Mouse (Mus musculus) c-Kit-negative CD71-positive TER-119-positive erythroid progenitor cells, embryonic 14.5 days (primary cell): ENCODE results near the gene Fbll1.
A peak's percentile ranks its signal among the peaks of the same experiment; 100 is the strongest.

Experiments
- DNase-seq: peaks from one replicate; pipeline ENCODE4 v3.0.0-alpha.2; 2013; ENCODE audit warnings: low read depth, low spot score

Fbll1 gene

DNA sequence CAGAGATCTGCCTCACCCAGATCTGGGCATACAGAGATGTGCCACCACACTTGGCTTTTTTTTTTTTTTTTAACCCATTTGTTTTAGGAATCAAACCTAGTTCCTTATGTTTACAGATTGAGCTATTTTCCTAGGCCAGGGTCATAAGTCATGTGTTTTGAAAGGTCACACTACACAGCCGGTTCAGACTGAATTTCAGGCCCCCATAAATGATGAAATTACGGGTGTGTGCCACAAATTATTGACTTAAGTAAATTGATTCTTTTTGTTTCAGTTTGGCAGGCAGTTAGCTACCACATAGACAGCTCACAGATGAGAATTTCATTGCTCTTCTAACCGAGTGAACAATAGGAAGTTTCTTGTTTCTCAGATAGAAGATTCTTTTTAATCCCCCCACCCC lies 14.7 kb downstream of the Fbll1 start:
- DNase-seq, result no peak

DNA sequence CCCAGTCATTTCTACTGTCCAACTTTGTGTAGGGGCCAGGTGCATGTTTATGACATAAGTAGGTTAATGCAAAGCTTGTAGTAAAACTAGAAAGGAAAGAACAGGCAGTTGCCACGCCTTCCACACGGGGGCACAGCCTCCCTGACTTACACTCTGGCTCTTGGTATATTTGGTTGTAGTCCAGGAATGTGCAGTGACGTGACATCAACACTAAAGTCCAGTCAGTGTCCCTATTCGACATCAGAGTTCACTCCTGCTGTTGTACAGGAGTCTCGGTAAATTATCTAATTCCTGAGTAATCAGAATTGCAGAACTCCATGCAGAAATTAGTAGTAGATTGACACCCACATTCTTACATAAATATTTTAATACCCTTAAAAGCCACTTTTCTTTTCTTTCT lies 15.6 kb downstream of the Fbll1 start:
- no peak for DNase-seq

DNA sequence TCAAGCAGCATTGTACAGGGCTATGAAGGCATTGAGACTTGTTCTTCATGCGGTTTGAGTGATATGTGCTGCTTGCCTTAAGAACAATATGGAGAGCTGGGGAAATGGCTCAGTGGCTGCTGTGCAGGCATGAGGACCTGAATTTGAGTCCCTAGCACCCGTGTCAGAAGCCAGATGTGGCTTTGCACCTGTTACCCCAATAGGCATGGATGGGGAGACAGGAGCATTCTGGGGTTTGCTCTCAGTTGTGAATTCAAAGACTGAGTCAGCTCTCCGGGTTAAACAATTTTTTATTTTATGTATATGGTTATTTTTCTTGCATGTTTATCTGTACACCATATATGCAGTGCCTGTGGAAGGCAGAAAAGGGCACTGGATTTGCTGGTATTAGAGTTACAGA lies 16.2 kb downstream of the Fbll1 start:
- DNase-seq, result no peak

DNA sequence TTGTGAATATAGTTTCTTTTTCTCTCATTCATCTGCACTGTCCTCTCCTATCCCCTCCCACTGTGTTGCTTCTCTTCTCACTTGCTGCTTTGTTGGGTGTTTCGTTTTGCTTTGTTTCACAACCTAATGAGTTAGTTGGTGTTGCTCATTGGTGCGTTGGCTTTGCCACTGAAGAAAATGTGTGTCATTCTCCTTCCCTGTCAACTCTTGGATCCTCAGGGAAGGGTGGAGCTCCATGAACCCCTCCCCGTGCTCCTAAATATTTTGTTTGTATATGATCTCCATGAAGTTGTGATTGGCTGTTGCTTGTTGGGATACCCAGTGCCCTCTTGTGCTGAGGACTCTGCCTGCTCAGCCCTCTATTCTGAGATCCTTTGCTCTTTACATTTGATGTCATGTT lies 18.3 kb downstream of the Fbll1 start:
- DNase-seq, result no peak

DNA sequence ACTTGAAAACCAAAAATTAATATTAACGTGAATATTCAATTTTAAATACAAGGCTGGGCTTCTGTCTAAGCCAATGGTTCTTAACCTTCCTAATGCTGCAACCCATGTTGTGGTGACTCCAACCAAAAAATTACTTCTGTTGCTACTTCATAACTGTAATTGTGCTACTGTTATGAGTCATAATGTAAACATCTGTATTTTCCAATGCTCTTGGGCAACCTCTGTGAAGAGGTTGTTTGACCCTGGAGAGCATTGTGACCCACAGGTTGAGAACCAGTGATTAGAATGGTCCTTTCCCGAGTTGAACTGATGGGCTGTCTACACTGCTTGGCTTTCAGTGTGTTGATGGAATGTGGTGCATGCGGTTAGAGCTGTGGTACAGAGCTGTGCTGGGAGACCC lies 22.2 kb downstream of the Fbll1 start:
- DNase-seq, result no peak

DNA sequence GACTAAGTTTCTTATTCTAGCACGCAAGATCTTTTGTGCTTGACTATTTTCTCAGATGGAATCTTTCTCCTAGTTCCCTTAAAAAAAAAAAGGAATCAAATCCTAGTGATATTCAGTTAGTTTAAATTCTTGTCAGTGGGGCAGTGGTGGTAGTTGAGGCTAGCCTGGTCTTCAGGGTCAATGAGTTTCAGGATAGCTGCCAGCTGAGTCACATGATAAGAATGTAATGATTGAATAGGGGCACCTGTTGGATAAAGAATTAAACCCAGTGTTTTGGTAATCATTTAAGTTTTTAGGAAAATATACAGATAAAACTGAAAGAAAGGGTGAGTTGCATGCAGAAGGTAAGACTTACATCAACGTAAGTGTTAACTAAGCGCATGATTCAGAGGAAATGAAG lies 23.1 kb downstream of the Fbll1 start:
- no peak for DNase-seq

DNA sequence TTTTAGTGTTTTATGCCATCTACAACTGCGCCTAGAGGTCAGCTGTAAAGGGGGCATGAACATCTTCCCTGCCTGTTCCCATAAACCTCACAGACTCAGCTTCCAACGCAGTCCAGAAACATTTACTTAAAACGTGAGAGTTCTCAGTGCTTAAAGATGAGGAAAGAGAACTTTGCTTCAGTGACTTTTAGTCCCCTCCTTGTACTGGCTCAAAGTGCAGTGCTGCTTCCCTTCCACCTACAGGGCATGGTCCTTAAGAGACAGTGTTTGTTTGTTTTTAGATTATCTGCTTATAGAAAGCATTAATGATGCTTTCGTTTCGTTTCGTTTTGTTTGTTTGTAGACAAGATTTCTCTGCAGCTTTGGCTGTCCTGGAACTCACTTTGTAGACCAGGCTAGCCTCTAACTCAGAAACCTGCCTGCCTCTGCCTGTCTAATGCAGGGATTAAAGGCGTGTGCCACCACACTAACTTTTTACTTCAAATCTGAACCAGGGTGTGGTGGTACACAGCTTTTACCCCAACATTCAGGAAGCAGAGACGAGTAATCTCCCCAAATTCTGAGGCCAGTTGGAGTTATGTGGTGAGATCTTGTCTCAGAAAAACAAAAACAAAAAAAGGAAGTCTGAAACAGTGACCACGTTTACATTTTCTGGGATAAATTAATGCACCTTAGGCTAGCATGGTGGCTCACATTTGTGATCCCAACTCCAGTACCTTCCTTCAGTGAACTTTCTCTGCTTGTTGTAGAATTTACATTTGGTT lies 27.8 kb downstream of the Fbll1 start:
- no peak for DNase-seq

DNA sequence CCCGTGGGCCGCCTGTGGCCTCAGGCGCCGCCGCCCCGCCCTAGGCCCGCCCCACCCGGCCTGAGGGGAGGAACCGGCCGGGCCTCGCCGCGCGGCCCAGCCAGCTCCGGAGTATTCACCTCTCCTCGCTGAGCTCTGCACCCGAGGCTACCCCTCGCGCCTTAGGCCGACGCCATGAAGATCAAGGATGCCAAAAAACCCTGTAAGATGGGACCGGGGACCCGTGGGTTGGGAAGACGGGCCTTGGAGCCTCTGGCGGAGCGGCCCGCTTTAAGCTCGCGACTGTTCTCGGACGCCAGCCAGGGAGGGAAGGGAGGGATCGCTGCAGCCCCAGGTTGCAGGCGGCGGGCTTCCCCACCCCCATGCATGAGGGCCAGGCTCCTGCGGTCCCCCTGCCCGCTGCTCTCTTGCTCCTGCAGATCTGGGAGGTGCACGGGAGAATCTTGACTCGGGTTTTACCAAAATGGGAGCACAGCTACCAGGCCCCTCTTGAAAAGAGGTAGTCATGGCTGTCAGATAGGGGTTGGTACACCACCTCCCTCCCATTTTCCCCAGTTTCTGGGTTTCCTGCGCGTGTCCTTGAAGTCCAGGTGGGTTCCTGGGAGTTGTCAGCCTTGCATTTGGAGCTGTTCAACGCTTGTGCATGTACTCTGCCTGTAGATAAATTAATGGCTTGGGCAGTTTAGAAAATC lies 28.8 kb downstream of the Fbll1 start:
- DNase-seq, result peak; percentile 64

DNA sequence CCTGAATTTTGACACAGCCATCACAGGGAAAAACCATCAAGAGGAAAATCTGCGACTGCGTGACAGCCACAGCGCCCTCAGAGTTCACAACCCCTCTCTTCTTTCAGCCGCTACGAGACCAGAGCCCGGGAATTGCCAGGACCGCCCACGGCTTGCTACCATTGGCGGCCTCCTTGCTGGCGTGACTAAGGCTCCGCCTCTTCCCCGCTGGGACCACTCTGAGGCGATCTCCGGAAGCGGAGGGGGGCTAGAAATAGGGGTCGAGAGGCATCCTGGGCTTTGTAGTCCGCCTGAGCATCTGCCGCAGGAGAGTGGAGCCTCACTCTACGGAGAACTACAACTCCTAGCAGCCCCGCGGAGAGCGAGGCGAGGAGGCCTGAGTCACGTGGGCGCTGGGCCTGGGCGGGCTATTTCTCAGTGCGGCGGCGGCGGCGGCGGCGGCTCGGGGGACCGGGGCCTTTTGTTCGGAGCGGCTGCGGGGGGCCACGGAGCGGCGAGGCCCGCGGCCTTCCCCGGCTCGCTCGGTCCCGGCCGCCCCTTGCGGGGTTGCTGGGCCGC lies 29.4 kb downstream of the Fbll1 start, which contains the start of gene Pank3:
Gene Pank3 (plus strand): TSS at position 297 of the 558 bp plus-strand sequence.
- peak; percentile 67 for DNase-seq

DNA sequence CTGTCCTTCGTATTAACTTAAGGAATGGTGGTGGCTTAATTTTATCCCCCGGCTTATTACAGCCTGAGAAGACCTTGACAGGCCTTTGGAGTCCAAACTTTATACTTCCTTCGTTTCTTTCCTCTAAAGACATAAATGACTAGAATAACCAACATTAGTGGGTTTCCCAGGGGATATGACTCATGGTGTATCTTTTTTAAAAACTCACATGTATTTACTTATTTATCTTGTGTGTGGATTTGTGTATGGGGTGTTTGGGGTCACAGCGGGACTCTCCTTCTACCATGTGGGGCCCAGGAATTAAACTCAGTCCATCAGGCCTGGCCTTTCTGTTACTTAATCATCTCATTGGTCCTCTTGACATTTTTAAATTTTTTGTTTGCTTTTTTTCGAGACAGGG lies 31.8 kb downstream of the Fbll1 start:
- no peak for DNase-seq

DNA sequence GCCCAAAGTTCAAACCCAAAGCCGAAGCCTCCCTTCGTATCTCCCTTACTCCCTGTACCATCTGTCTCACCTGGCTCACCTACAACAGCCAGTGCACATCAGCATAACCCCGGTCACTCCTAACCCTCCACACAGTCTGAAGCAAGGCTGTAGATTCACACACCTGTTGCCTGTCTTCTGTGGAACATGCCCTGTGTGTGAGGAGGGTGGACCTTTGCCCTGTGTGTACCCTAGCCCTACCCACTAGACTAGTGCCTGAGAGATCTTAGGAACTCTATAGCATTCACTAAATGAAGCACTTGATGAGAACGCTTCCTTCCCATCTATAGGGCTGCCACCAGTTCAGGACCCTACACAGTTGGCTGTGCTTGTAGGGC lies 38.1 kb downstream of the Fbll1 start:
- no peak for DNase-seq

DNA sequence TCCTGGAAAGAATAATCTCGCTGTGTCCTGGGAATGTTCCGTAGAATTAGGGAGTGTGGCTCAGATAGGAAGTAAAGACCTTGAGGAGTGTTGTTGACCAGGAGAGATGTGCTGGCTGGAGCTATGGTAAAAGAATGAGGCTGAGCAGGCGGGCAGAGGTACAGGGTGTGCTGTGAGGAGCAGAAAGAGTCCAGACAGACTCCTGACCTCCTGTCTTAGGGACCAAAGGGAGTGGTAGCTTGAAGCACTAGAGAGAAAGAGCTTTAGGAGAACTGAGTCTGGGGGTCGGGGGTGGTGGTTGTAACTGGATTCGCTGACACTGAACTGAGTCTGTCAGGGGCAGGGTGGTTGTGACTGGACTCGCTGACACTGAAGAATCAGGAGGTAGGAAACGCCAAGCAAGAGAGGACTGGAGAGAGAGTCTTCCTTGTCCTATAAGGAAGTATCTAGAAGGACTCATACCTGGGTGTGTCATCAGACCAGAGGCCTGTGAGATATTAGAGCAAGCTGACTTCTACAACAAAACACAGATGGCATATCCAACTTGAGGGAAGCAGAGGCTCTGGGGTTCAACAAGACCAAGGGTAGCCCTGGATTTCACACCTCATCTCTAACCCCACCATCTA lies 38.6 kb downstream of the Fbll1 start:
- DNase-seq, result no peak

DNA sequence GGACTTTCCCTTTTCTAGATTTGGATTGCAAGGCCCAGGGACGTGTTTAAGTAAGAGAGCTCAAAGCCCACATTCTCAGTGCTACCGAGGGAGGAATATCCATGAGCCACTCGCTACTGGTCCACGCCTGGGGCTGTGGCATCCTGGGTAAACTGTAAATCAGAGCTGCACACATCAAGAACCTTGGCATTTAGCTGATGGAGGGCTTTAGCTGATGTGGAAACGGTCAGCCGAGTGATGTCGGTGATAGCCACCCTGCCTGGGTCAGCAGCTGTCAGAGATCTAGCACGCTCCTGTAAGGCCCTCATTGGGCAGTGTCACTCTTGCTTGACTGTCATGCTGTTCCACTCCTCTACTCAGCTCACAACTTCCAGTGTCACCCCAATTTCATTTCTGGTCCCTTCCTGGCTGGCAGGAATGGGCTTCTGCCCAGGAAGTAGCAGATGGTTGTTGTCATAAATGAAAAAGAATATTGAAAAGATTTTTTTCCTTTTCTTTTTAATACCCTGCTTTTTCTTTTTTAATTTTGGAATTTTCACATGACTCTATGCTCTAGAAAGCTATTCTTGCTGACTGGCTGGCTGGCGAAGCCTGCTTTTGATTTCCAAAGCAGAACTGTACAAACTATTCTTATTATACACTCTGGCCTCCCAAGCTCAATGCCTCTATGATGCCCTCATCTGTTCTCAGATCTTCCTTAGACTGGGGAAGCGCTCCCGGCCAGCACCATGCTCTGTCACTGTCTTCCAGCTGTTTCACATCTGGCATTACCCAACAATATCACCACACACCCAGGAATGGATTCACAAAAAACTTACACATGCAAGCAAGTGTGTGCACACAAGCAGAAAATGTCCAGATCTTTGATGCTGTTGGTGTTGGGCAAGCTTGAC lies 42.0 kb downstream of the Fbll1 start:
- DNase-seq, result no peak

DNA sequence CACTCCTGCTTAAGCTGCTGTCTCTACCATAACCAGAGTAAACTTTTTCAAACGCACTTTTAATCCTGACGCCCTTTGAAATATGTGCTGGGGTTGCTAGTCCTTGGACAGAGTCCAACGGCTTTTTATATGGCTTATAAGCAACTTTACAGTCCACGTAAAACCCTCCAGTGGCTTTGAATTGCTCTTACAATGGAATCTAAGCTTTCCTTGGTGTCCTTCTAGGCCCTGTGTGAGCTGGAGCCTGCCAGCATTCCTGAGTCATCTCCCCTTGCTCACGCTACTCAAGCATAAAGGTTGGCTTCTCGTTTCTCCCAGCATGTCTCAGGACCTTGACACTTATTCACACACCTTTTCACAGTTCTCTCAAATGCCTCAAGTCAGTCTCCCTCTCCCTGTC lies 43.1 kb downstream of the Fbll1 start:
- no peak for DNase-seq

DNA sequence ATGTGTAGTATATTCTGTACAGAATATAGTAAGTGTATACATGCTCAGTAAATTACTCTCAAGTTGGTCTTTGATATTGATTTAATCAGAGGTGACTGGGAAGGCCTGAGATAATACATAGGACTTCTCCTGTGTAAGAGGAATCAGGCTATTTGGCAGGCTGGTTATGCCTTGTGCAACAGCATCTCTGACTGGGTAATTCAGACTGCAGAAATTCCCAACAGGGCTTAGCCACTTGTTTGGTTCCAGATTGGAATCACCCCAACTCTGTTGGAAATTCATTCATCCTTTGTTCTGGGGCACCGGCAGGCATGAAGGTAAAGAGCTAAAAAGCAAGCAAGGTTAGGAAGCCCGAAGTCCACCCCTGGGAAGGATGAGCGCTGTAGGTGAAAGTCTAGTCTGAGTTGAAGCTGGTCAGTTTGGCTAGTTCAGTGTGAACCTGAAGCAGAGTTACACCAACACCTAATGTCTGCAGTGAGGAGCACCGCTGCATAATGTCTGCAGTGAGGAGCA lies 43.7 kb downstream of the Fbll1 start:
- no peak for DNase-seq

DNA sequence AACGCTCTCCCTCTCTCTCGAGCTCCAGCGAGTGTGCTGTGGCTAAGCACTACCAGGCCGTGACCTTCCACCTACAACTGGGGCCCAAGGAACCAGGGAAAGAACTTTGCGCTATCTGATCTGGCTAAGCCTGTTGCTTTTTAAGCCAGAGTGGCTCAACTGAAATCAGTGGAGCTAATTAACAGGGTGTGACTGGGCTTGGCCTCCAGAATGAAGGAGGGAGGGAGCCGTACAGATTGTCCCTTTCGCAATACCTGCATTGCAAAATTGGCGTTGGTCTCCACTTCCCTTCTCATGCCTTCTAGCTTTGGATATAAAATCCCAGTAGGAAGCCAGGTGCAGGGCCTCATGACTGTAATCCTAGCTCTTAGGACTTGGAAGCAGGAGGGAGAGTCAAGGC lies 48.1 kb downstream of the Fbll1 start:
- DNase-seq, result no peak
